In the genomic region with DNA sequence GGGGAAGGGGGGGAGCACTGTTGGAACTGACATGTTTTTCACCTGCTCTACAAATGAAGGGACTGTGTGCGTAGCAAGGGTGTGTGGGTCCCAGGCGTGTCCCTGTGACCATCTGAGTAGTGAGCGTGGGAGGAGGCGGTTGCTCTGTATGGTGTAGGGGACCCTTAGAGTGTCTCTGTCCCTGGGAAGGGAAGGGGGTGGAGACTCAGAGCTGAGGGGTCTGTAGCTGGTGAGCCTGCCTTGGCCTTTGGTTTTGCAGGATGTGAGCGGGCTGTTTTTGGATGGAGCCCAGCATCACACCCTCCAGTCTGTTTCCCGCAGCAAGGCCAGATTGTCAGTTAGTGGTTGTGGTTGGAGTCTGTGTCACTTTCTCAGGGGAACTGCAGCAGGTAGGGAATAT, we compare ENCODE assay signal across 10 mouse cellular contexts. TPM values are rescaled to one million over a fixed set of nuclear protein-coding genes. Genes with fewer than 3 reads are reported as not detected.
DNase-seq lines count a peak whose midpoint lies in the region; ATAC-seq and TF ChIP-seq lines count a peak whose summit lies in the region.
"Had no signal": no experiment of that assay in that cellular context is flagged by ENCODE, and none has a peak within 500 bp of the region (broad histone marks: within the 10 kb centered on the region; RNA-seq: fewer than 3 reads in every experiment).

No protein-coding gene starts in this region.

- H3K9ac ChIP-seq in kidney, embryonic 16.5 days (replicated peaks; ENCODE audit: low read length) = 0 out of 2 replicates have a peak overlapping the region, but pooled peaks have one; percentile 5
- H3K9ac ChIP-seq: hindbrain, embryonic 13.5 days had no signal

- no peaks in the 10 kb centered on the region for H3K9me3 ChIP-seq in kidney, embryonic 16.5 days (ENCODE audit: low read length)
- H3K9me3 ChIP-seq in heart, embryonic 10.5 days = no peaks in the 10 kb centered on the region
- H3K9me3 ChIP-seq: hindbrain, embryonic 13.5 days had no signal

- no peak overlapping the region for H3K4me2 ChIP-seq in kidney, embryonic 16.5 days (replicated peaks; ENCODE audit: low read depth, low read length)
- H3K4me2 ChIP-seq: hindbrain, embryonic 13.5 days had no signal

- H3K4me1 ChIP-seq in kidney, embryonic 16.5 days (ENCODE audit: insufficient read depth, low read length) = peaks cover 56% of the 10 kb centered on the region
- peaks cover 66% of the 10 kb centered on the region for H3K4me1 ChIP-seq in heart, embryonic 10.5 days

- intact Hi-C loops in left cerebral cortex, adult 2 months (cut with DNase I) = no loop called here

- H3K27me3 ChIP-seq in kidney, embryonic 16.5 days (ENCODE audit: insufficient read depth, low read length) = no peaks in the 10 kb centered on the region
- H3K27me3 ChIP-seq in heart, embryonic 10.5 days (ENCODE audit: insufficient read depth, poor library complexity, severe bottlenecking) = no peaks in the 10 kb centered on the region

- no peaks in the 10 kb centered on the region for H3K36me3 ChIP-seq in kidney, embryonic 16.5 days (ENCODE audit: insufficient read depth, low read length)
- no peaks in the 10 kb centered on the region for H3K36me3 ChIP-seq in heart, embryonic 10.5 days
- H3K36me3 ChIP-seq: hindbrain, embryonic 13.5 days had no signal

- H3K27ac ChIP-seq in kidney, embryonic 16.5 days (ENCODE audit: low read length) = peak overlapping the region; percentile 83
- H3K27ac ChIP-seq in heart, embryonic 10.5 days = peak overlapping the region; percentile 77
- H3K27ac ChIP-seq in left cerebral cortex, adult 2 months = no peak overlapping the region
- H3K27ac ChIP-seq: hindbrain, embryonic 13.5 days had no signal

- TF ChIP-seq CTCF in left cerebral cortex, adult 2 months (IDR thresholded peaks at IDR 0.05) = no peak

- no peak for DNase-seq in kidney, adult 18-20 months
- no peak for DNase-seq in heart, embryonic 10.5 days (ENCODE audit: low spot score)
- peak; percentile 56 to 67 for DNase-seq in kidney, postnatal 36 days
- no peak for DNase-seq in frontal cortex, postnatal 36 days (ENCODE audit: low spot score in 2 of 2)
- DNase-seq in left cerebral cortex, adult 2 months (ENCODE audit: extremely low spot score in 1 of 2, low spot score in 2 of 2) = no peak
- DNase-seq in frontal cortex, postnatal 25 days (ENCODE audit: low spot score in 2 of 2) = no peak
- DNase-seq: thymus, adult 2 months had no signal

- no peak for ATAC-seq in kidney, embryonic 16.5 days (ENCODE audit: low FRiP score, low TSS enrichment)
- peak; percentile 24 for ATAC-seq in megakaryocyte progenitor cell, adult 5-6 weeks (replicated peaks; ENCODE audit: poor library complexity)

- no peak overlapping the region for H3K4me3 ChIP-seq in kidney, embryonic 16.5 days (ENCODE audit: low read length)
- no peak overlapping the region for H3K4me3 ChIP-seq in heart, embryonic 10.5 days
- H3K4me3 ChIP-seq in left cerebral cortex, adult 2 months = no peak overlapping the region
- H3K4me3 ChIP-seq: hindbrain, embryonic 13.5 days had no signal

- 68% methylated on average over 6 of the region's 6 CpGs for WGBS in kidney, embryonic 16.5 days
- 66% methylated on average over 6 of the region's 6 CpGs for WGBS in heart, embryonic 10.5 days

RNA-seq across cellular contexts. Expression of a gene that starts 46.1 kb away (rescaled TPM):
- polyA plus RNA-seq in kidney, embryonic 16.5 days (2015; fragmentation: Nextera tagmentation; extraction: Ambion mirVana) = 9.5 and 11.4 TPM in 2 replicates
- 5.2 and 10.4 TPM in 2 replicates for polyA plus RNA-seq in heart, embryonic 10.5 days (2016; fragmentation: Nextera tagmentation; extraction: Ambion mirVana)
- total RNA-seq in megakaryocyte progenitor cell, adult 5-6 weeks (2015) = 269 and 286 TPM in 2 replicates
- 98.9 and 112 TPM in 2 replicates for total RNA-seq in megakaryocyte progenitor cell, adult 5-6 weeks (2017)
- 10 to 100 TPM; 22.5 to 24.3 TPM for total RNA-seq in left cerebral cortex, adult 2 months (2021)

Comparison
In these comparisons a context has a peak if more than half of its experiments do, and no peak if none do; other contexts are left out.
1. DNase-seq: peak in kidney, postnatal 36 days (2 of 2); none in kidney, adult 18-20 months (single experiment), heart, embryonic 10.5 days (single experiment), frontal cortex, postnatal 36 days (0 of 2), left cerebral cortex, adult 2 months (0 of 2) and frontal cortex, postnatal 25 days (0 of 2).